Comparison of ENCODE assay signal across 19 mouse cellular contexts in genomic region chr4:59420695-59421368, GRCm38 (mm10). TPM values are rescaled to one million over a fixed set of nuclear protein-coding genes. Genes with fewer than 3 reads are reported as not detected.
DNase-seq lines count a peak whose midpoint lies in the region; ATAC-seq and TF ChIP-seq lines count a peak whose summit lies in the region.
"Had no signal": no experiment of that assay in that cellular context is flagged by ENCODE, and none has a peak within 500 bp of the region (broad histone marks: within the 10 kb centered on the region; RNA-seq: fewer than 3 reads in every experiment).

No protein-coding gene starts in this region.

- DNase-seq in lung, postnatal 36 days = peak; percentile 23
- no peak for DNase-seq in lung, adult 2 months
- peak; percentile 52 for DNase-seq in R1 (ENCODE audit: low read depth, low spot score)
- DNase-seq in retina, embryonic 14.5 days (ENCODE audit: low spot score) = no peak
- no peak for DNase-seq in frontal cortex, postnatal 10 days (ENCODE audit: low spot score in 2 of 2)
- DNase-seq in heart, adult 18-20 months = no peak
- DNase-seq: adrenal gland, postnatal 25 days; B cell, adult 2 months; cerebellum, adult 8-10 months; heart, postnatal 14 days; kidney, adult 8-10 months; kidney, postnatal 36 days; layer of hippocampus, postnatal 36 days; lung, postnatal 14 days; thymus, postnatal 14 days had no signal

- WGBS in lung, adult 2 months = 83% methylated on average over 7 of the region's 7 CpGs

- TF ChIP-seq POLR2A in lung, adult 2 months (IDR thresholded peaks at IDR 0.05; ENCODE audit: borderline replicate concordance, extremely low read depth, low read depth, low read length) = no peak

- H3K4me3 ChIP-seq in lung, adult 2 months (replicated peaks; ENCODE audit: extremely low read depth, low read depth, low read length) = no peak overlapping the region
- H3K4me3 ChIP-seq: forebrain, embryonic 12.5 days; heart, embryonic 13.5 days had no signal

- TF ChIP-seq CTCF in lung, adult 2 months (IDR thresholded peaks at IDR 0.05; ENCODE audit: insufficient read depth, low read length) = no peak

- H3K4me1 ChIP-seq in lung, adult 2 months (ENCODE audit: control insufficient read depth, insufficient read depth, low read length) = peaks cover 4% of the 10 kb centered on the region; the same call in 1 of the 2 replicates

- peak; percentile 73 to 94 for ATAC-seq in hematopoietic stem cell, adult 5-6 weeks (replicated peaks in 1 of 2; ENCODE audit: insufficient read depth in 1 of 2, low FRiP score in 2 of 2, low TSS enrichment in 1 of 2, low read depth in 1 of 2, poor library complexity in 2 of 2, severe bottlenecking in 2 of 2)
- ATAC-seq: inflammation-experienced regulatory T-cells, adult 6 months had no signal

RNA-seq across cellular contexts. Expression of gene Susd1, which starts 17.6 kb away (rescaled TPM):
- polyA plus RNA-seq in lung, adult 2 months (2012; rRNA removed) = 1.9 and 3.1 TPM in 2 replicates
- 130 and 131 TPM in 2 replicates for total RNA-seq in hematopoietic stem cell, adult 5-6 weeks (2017)
- total RNA-seq in heart, adult 18-20 months (2021) = 1 to 10 TPM in 1 of 2 experiments, under 1 TPM in 1; 0.95 to 1.4 TPM

Comparison
In these comparisons a context has a peak if more than half of its experiments do, and no peak if none do; other contexts are left out.
1. DNase-seq: peak in lung, postnatal 36 days (single experiment) and R1 (single experiment); none in lung, adult 2 months (single experiment), retina, embryonic 14.5 days (single experiment), frontal cortex, postnatal 10 days (0 of 2) and heart, adult 18-20 months (0 of 2).
2. RNA of gene Susd1, which starts 17.6 kb away (total RNA-seq): 130 to 131 TPM in hematopoietic stem cell, adult 5-6 weeks; 0.95 to 1.4 TPM in heart, adult 18-20 months; every median in the first group is over 10 times any median in the second.